Mouse (Mus musculus): ENCODE data around the gene Limch1. TPM values are rescaled to one million over a fixed set of nuclear protein-coding genes. Genes with fewer than 3 reads are reported as not detected.

Limch1 gene
- total RNA-seq, 2 experiments from 2014 or later: not detected

DNA sequence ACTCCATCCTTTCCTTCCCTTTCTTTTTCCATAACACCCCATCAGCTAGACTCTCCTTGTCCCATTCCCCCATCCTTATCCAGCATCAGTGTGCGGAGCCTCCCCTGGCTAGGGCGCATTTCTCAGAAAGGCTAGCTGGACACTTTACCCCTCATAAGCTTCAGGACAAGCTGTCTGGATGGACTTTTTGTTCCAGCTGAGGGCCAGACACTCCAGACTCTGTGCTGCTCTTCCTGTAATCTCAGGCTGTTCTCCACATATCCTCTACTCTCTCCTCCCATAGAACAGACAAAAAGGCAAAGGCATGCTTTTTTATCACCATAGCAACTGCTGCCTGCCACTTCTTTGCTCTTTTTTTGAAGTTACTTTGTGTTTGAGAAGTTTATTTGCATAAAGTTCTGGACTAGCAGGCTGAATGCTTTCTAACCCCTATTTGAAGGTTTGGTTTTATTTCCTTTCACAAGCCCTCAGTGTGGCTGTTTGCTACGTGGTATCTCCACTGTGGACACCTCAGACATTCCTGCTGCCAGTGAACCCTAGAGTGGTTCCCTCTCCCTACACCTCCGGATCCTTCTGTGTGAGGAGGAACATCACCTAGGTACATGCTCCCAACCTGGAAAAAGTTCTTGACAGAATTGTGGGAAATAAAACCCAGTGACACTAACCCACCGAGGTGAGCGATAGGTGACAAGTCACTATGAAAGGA lies 77.0 kb downstream of the Limch1 start:
- no peak for ATAC-seq (replicated peaks; ENCODE audit: poor library complexity)

DNA sequence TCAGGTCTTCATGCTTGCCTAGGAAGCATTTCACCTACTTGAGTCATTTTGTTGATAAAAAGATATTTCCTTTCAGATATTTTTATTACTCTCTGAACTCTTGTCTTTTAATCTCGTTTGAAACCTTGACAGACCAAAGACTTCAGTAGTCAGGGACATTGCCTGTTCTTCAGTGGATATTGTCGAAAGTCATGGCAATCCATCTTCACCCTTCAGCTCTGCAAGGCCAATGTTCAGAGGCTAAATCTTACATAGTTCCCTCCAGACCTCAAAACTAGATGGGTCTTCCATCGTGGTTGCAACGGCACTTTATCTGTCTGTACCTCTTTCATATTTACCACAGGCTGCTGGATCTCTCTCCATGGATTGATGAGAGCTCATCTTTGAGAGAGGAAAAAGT lies 80.0 kb downstream of the Limch1 start:
- ATAC-seq (replicated peaks; ENCODE audit: poor library complexity): no peak

DNA sequence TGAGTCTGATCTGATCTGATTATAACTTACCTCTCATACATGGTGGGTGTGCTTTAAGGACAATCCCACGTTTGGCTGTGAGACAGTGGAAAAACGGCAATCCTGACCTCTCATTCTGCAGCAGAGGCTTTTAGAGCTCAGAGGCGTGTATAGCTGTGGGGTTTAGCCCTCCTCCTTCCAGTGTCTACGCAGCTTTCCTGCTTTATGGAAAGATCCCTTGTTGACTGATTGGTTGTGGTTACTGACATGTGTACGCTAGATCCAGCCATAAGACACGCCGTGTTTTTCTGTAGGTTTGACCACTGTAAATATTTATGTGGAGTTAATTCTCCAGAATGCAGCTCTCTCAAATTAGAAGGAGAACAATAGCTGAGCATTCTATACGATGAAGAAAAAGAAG lies 81.2 kb downstream of the Limch1 start:
- no peak for ATAC-seq (replicated peaks; ENCODE audit: poor library complexity)

DNA sequence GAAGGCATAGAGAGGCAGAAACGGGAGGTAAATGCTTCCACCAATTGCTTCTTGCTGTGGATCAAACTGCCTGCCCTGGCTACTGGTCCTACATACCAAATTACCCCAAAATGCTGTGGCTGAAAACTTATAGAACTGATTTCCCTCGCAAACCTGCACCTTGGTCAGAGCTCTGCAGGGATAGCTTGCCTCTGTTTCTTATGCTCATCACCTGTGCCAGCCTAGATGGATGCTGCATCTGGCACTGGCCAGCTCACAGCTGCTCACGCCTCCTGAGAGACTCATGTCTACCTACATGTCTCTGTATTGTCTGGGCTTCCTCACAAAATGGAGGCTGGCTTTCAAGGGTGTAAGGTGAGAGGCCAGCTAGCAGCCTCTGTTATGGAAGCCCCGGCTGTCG lies 83.9 kb downstream of the Limch1 start:
- no peak for ATAC-seq (replicated peaks; ENCODE audit: poor library complexity)

DNA sequence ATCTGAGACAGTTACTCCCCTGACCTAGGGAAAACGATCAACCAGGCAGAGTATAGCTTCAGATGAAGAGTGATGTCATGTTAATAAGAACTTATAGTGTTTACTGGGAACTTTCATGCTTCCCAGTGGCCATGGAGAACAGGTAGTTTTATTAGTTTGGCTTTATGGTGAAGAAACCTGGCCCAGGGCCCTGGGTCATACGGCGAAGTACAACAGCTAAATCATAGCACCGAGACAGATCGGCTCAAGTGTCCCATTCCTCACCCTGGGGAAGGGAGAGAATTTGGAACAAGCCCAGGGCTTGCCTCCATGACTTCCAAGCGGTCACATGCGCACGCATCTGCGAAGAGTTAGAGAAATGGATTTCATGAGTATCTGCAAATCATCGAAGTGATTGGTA lies 84.6 kb downstream of the Limch1 start:
- no peak for ATAC-seq (replicated peaks; ENCODE audit: poor library complexity)

DNA sequence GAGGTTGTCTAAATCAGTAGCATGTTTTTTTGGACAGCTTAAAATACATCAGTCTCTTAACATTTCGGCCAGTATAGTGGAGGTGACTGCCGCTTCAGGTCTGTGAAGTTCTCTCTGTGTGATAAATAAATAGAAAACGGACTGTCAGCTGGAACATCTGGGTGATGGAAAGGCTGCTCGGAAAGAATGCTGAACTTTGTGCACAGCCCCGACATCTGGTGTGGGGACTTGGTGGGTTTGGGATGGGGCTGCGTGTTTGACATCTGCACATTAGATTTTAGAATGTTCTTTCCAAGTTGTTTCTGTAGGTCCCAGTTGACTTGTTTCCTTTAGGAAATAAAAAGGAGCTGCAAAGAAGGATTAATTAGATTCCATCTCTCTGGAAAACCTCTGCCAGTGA lies 89.1 kb downstream of the Limch1 start:
- no peak for ATAC-seq (replicated peaks; ENCODE audit: poor library complexity)

DNA sequence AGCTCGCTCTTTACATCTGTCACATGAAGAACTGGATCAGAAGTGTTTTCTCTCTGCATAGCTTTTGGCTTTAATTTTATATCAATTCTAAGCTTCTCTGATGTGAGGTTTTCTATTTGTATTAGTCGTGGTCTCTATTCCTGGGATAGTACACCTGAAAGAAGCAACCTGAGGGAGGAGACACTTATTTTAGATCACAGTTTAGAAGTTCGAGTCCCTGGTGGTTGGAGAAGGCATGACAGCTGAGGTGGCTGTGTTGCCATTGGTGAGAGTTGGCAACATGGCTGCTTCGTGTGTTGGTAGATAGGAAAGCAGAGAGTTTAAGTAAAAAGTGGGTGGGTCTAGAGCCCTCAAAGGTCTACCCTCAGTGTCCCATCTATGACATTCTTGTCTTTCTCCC lies 91.3 kb downstream of the Limch1 start:
- ATAC-seq (replicated peaks; ENCODE audit: poor library complexity): no peak

DNA sequence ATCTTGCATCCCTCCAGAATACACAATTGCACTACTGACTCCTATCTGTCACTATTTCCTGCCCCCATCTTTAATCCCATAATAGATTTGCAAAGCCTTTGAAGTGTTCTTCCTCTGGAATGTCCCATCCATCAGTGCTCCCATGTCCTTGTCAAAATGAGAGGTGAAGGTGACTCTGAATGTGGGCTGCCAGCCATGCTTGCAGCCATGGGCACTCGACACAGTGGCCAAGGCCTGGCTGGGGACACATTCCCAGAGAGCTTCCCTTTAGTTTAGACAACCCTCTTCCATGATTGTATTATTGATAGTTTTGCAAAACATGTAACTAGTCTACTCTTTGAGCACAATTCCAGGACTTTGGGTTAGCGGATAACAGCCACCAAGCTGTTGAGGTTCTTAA lies 96.3 kb downstream of the Limch1 start:
- no peak for ATAC-seq (replicated peaks; ENCODE audit: poor library complexity)

DNA sequence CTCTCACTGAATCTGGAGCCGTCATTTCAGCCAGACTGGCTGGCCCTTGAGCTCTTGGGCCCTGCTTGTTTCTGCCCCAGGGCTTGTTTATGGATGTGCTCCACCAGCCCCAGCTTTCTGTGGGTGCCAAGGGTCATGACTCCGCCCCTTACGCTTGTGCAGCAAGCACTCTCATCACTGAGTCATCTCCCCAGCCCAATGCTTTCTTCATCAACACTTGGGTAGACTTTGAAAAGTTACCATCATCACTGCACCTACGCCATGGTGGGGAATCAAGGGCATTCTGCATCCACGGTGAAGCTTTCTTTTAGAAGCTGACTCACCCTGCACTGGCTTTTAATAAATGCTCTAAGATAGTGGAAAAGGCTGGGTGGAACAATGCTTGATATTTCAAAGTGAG lies 97.1 kb downstream of the Limch1 start:
- ATAC-seq (replicated peaks; ENCODE audit: poor library complexity): no peak

DNA sequence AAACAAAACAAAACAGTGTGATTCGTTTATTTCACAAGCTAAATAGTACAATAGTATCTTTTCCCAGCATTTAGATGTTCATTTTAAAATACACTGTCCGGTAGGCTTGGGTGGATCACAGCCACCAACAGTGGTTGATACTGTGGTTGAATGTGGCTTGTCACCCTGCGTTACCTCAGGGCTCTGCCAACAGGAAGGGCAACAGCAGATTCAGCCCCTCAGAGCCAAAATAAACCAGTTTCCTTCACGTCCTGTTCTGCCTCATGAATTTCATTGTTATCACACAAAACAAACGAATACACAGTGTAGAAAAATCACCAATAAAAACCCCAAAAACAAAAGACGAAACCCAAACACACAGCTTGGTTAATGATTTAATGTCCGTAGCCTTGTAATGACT lies 102.5 kb downstream of the Limch1 start:
- no peak for ATAC-seq (replicated peaks; ENCODE audit: poor library complexity)

DNA sequence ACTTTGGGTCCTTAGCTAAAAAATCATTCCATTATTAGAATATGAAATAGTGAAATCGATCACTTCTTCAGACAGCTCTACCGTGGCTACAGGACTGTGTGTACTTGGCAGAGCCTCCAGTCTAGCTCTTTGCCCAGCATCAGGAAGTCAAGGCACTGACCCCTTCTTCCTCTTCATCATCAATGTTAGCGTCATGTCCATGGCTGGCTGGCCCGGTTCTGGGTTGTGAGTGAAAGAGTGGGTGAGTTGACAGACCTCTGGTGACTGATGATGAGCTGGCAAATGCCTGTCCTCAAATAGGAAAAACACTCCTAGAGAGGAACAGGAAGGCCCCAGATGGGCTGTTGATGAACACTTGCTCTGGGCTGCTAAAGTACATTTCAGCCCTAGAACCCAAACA lies 103.5 kb downstream of the Limch1 start:
- no peak for ATAC-seq (replicated peaks; ENCODE audit: poor library complexity)

DNA sequence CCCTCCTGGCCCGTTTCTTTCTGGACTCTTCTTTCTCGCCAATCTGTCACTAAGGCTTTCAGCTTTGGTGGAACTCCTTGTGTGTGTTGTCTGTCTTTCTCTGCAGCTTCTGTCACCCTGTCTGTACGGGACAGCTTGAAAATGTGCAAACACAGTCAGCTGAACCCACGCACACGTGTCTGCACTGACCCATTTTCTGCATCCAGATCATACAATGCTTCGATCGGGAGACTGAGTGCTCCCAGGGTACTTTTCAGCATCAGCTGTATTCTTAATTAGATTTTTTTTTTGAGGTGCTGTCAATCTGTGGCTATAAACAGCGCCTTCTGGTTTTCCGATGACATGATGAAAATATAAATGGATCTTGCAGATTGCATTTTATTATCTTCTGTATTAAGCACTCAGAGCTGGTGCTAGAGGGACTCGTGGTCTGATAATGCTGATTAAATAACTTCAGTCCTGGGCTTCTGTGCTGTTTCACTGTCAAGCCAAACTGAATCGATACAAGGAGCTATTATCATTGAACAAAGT lies 105.2 kb downstream of the Limch1 start:
- ATAC-seq (replicated peaks; ENCODE audit: poor library complexity): no peak

DNA sequence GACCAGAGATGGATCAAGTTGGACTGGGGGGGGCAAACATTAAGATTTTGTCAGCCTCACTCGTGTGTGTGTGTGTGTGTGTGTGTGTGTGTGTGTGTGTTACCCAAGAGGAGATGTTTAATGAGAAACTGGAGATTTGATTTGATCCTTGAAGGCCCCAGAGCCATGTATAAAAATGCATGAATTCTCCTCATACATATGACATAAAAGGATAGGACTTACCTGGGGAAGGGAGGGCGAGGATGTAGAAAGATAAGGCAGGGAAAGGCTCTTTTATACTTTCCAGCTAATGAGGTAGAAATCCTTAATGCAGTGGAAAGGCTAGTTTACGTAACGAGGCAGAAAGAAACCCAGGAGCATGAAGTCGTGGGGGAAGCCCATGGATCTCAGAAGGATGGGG lies 106.1 kb downstream of the Limch1 start:
- no peak for ATAC-seq (replicated peaks; ENCODE audit: poor library complexity)

DNA sequence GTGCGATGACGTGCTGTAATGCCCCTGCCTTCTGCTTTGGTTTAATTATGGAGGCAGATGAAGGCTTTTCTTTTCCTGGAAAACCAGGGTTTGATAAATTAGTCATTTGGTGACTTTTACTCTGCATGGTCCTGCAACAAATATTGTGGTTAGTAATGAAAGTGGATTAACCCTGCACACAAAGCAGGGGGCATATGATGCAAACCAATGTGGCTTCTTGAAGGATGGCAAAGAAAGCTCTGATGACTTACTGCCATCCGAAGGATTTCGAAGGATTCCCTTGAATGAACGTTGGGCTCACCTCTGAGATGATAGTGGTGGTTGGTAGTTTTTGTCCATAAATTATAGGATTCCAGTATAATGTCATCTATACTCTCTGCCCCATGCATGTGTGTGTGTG lies 108.6 kb downstream of the Limch1 start:
- no peak for ATAC-seq (replicated peaks; ENCODE audit: poor library complexity)

DNA sequence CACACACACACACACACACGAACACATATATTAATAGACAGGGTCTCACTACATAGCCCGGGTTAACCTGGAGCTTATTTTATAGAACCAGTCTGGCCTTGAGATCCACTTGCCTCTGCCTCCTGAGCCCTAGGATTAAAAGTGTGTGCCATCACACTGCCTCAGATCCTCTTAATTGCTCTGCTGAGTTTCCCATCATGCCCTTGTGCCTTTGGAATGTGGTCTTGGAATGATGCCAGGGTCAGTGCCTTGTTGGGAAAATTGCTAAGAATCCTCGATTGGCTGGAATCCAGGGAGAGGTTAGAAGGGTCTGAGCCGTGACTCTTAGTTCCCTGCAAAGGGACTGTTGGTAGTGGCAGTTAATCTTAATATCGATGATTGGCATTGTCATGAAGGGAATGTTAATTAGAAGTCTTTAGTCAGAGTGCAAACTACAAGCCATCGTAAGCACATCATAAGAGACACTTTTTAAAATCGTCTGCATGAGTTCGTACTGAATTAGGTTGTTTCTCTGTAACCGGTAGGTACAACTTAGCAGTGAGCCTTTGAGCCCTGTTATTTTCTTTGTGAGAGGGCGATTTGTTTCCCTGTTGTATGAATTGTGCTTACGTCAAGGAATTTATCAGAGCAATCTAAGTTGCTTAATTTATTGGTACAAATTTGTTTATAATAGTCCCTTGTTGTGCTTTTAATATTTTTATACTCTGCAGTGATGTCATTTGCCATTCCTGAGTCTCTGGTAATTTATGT lies 109.9 kb downstream of the Limch1 start:
- no peak for ATAC-seq (replicated peaks; ENCODE audit: poor library complexity)

DNA sequence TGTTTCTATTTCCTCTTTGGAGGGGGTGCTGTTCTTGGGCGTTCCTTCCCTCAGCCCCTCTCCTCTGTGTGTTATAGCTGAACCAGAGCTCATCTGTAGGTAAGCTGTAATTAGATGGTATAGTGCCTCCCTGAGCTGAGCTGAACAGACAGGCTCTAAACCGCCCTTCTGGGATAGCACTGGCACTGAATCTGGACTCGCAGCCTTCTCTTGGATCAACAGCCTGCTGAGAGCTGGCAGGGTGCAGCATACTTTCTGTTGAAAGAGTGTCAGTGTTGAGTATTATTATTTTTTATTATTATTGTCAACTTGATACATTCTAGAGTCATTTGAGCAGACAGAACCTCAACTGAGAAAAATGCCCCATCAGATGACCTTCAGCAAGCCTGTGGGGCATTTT lies 113.9 kb downstream of the Limch1 start:
- no peak for ATAC-seq (replicated peaks; ENCODE audit: poor library complexity)

DNA sequence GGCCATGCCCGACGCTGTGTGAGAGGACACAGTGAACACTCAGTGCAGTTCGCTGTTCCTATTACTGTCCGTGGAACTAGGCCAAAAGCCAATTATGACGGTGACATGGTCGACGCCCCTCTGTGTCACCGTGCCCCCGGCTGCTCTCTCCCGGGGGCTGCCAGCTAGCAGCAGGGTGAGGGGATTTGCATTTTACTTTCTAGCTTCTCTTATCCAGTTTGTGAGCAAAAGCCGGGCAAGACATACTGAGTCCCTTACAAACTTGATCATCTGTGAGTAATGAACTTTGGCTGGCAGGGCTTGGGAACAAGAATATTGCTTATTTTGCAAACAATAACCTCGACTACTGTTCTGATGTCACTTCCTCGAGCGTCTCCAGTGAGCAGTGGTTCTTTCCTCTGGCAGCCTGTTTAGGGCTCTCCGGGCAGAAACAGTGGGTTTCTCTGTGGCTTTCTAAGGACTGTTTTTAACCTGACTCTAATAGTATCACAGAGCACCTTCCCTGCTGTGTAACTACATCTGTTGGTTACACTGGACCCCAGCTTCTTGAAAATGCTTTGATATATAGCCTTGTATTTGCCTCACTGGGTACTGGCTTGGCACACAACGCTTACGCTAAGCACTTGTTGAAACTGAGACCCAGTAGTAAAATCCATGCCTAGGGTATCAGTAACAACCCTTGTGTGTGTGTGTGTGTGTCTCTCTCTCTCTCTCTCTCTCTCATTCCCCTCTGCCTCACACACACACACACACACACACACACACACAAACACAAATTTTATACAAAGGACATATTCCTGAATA lies 115.8 kb downstream of the Limch1 start:
- no peak for ATAC-seq (replicated peaks; ENCODE audit: poor library complexity)

DNA sequence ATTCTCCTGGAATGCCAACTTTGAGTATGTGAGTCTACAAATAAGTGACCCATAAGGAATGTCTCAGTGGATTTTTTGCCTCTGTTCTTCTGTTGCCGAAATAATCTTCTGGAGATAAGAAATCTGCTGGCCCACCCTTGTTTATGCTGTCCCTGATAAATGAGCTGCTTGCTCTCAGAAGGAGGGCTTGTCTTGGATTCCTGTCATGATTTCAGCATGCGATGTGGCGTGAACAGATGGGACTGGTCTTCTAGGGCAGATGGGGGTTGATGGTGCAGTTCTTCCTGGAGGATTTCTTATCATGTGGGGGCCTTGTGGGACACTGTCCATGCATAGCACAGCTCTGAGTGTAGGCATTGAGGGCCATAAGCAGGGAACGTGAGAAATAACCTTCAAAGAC lies 116.5 kb downstream of the Limch1 start:
- no peak for ATAC-seq (replicated peaks; ENCODE audit: poor library complexity)

DNA sequence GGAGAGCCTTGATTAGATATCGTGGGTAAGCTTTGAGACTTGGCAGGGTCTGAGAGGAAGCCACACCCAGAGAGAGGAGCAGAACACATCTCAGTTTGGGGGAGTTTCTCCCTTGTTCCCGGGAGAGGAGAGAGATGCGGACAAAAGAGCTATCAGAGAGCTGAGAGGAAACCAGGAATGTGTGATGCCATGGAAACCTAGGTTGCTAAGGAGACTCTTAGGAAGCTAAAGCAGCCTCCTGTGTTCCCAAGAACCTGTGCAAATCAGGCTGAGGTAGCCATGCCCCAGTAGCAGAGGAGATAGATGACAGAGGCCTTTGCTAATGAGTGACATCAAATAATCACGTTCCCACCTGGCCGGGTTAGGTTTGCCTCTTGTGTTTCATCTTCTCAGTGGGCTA lies 119.6 kb downstream of the Limch1 start:
- no peak for ATAC-seq (replicated peaks; ENCODE audit: poor library complexity)

DNA sequence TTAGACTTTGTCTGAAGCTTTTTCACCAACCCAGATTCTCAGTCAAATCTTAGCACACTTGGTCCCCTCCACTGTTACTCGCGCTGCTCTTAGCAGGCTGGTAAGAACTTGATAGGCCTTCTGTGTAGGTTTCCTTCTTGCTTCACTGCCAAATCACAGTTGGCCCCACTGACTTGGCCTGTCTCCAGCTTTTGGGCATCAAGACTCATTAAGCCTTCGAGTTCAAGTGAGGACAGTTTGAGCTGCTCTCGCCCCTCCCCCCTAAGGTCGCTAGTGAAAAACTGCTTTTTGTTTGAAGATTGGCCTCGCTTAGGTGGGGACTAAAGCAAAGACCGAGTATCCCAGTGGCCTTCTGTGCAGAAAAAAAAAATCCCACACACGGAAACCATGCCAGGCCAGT lies 120.4 kb downstream of the Limch1 start:
- no peak for ATAC-seq (replicated peaks; ENCODE audit: poor library complexity)

DNA sequence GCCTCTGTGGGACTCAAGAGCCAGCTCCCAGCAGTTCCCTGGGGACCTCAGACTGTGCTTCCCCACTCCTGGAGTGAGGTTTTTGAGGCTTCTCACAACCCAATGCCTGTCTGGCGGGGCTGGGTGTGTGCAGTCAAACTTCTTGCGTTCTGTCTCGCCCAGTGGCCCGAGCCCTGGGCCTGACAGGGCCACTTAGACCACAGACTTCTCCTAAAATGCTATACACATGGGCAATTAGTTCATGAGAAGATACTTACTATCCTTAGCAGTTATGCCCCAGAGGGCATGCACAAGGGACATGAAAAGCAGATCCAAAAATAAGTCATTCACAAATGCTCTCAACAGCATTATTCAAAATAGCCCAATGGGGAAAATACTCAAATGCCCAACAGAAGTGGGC lies 123.9 kb downstream of the Limch1 start:
- ATAC-seq (replicated peaks; ENCODE audit: poor library complexity): no peak
